Mouse (Mus musculus): ENCODE measurements around the gene Strip1. TPM values are rescaled to one million over a fixed set of nuclear protein-coding genes. Genes with fewer than 3 reads are reported as not detected.

The Strip1 gene
- polyA plus RNA-seq, 1 experiment: 79.2 TPM

Other genes starting within 250 kb of the Strip1 start
- gene Kcnc4, start 172.1 kb downstream of the Strip1 start, polyA plus RNA-seq (2012; rRNA removed): 45.5 and 50.1 TPM in 2 replicates
- 182 and 214 TPM in 2 replicates for gene Slc6a17, start 113.7 kb downstream of the Strip1 start, polyA plus RNA-seq (2012; rRNA removed)
- gene Ubl4b, start 76.6 kb downstream of the Strip1 start, polyA plus RNA-seq (2012; rRNA removed): 0.13 and 0.26 TPM in 2 replicates
- gene Alx3, start 36.7 kb downstream of the Strip1 start, polyA plus RNA-seq (2012; rRNA removed): 8.1 and 8.6 TPM in 2 replicates
- not detected in 2 replicates for gene Gm10961, start 372 bp downstream of the Strip1 start, polyA plus RNA-seq (2012; rRNA removed)
- 321 TPM in 2 replicates for gene Ahcyl1, start 64.9 kb upstream of the Strip1 start, polyA plus RNA-seq (2012; rRNA removed)
- 14.1 and 14.5 TPM in 2 replicates for gene Csf1, start 128.8 kb upstream of the Strip1 start, polyA plus RNA-seq (2012; rRNA removed)
- not detected in 2 replicates for gene Eps8l3, start 245.5 kb upstream of the Strip1 start, polyA plus RNA-seq (2012; rRNA removed)

All from frontal cortex, adult 2 months (tissue).